Mouse (Mus musculus): ENCODE results near the gene Ebf1.

Gene Ebf1

GRCm38 (mm10) chr11:44777331-44778310 lies 160.5 kb downstream of the Ebf1 start:
- DNase-seq (ENCODE audit: low read depth, low spot score) = no peak

- DNase-seq (ENCODE audit: low read depth, low spot score) = no peak
Measured at GRCm38 (mm10) chr11:44779030-44779429, 161.9 kb downstream of the Ebf1 start.

GRCm38 (mm10) chr11:44784255-44785029 lies 167.3 kb downstream of the Ebf1 start:
- no peak for DNase-seq (ENCODE audit: low read depth, low spot score)

GRCm38 (mm10) chr11:44785063-44785462 lies 167.9 kb downstream of the Ebf1 start:
- no peak for DNase-seq (ENCODE audit: low read depth, low spot score)

GRCm38 (mm10) chr11:44785479-44785878 lies 168.4 kb downstream of the Ebf1 start:
- DNase-seq (ENCODE audit: low read depth, low spot score) = no peak

GRCm38 (mm10) chr11:44788003-44788402 lies 170.9 kb downstream of the Ebf1 start:
- no peak for DNase-seq (ENCODE audit: low read depth, low spot score)

- DNase-seq (ENCODE audit: low read depth, low spot score) = no peak
Measured at GRCm38 (mm10) chr11:44792816-44793215, 175.7 kb downstream of the Ebf1 start.

GRCm38 (mm10) chr11:44794883-44795282 lies 177.8 kb downstream of the Ebf1 start:
- no peak for DNase-seq (ENCODE audit: low read depth, low spot score)

- no peak for DNase-seq (ENCODE audit: low read depth, low spot score)
Measured at GRCm38 (mm10) chr11:44795767-44796166, 178.7 kb downstream of the Ebf1 start.

- DNase-seq (ENCODE audit: low read depth, low spot score) = no peak
Measured at GRCm38 (mm10) chr11:44798270-44798669, 181.2 kb downstream of the Ebf1 start.

GRCm38 (mm10) chr11:44804046-44804445 lies 186.9 kb downstream of the Ebf1 start:
- no peak for DNase-seq (ENCODE audit: low read depth, low spot score)

GRCm38 (mm10) chr11:44806589-44806988 lies 189.5 kb downstream of the Ebf1 start:
- no peak for DNase-seq (ENCODE audit: low read depth, low spot score)

GRCm38 (mm10) chr11:44808855-44809546 lies 191.9 kb downstream of the Ebf1 start:
- DNase-seq (ENCODE audit: low read depth, low spot score) = no peak

- no peak for DNase-seq (ENCODE audit: low read depth, low spot score)
Measured at GRCm38 (mm10) chr11:44811007-44811406, 193.9 kb downstream of the Ebf1 start.

- DNase-seq (ENCODE audit: low read depth, low spot score) = no peak
Measured at GRCm38 (mm10) chr11:44812193-44812746, 195.2 kb downstream of the Ebf1 start.

- DNase-seq (ENCODE audit: low read depth, low spot score) = no peak
Measured at GRCm38 (mm10) chr11:44813534-44813933, 196.4 kb downstream of the Ebf1 start.

- DNase-seq (ENCODE audit: low read depth, low spot score) = no peak
Measured at GRCm38 (mm10) chr11:44814847-44815246, 197.7 kb downstream of the Ebf1 start.

GRCm38 (mm10) chr11:44815991-44816390 lies 198.9 kb downstream of the Ebf1 start:
- DNase-seq (ENCODE audit: low read depth, low spot score) = no peak

- DNase-seq (ENCODE audit: low read depth, low spot score) = no peak
Measured at GRCm38 (mm10) chr11:44822312-44822711, 205.2 kb downstream of the Ebf1 start.

GRCm38 (mm10) chr11:44832227-44832939 lies 215.3 kb downstream of the Ebf1 start:
- DNase-seq (ENCODE audit: low read depth, low spot score) = no peak

GRCm38 (mm10) chr11:44832940-44833254 lies 215.8 kb downstream of the Ebf1 start:
- no peak for DNase-seq (ENCODE audit: low read depth, low spot score)
